Mouse (Mus musculus) common myeloid progenitor, adult 5-6 weeks (primary cell): ENCODE results near the gene Mzt1. TPM values are rescaled to one million over a fixed set of nuclear protein-coding genes. Genes with fewer than 3 reads are reported as not detected.
A peak's percentile ranks its signal among the peaks of the same experiment; 100 is the strongest.
"Not testable (repeated sequence)": the region's sequence is repeated elsewhere in the genome, so short reads cannot be mapped to it uniquely, and the experiment has no call there.

ENCODE experiments used
- ATAC-seq: replicated peaks from 2 replicates; pipeline ENCODE4 v1.8.0; 2016; ENCODE audit warnings: low read depth, mild to moderate bottlenecking, moderate TSS enrichment, inconsistent platforms; ENCODE audit not compliant: poor library complexity, severe bottlenecking
- total RNA-seq: library from RNA; stranded (forward); fragments of 200-1000, 187-1606 nt; gene quantifications from 2 replicates; pipeline ENCODE4 v1.2.3, GENCODE M21; 2017

Gene Mzt1
- total RNA-seq = 54.3 and 68.8 TPM in 2 replicates

DNA sequence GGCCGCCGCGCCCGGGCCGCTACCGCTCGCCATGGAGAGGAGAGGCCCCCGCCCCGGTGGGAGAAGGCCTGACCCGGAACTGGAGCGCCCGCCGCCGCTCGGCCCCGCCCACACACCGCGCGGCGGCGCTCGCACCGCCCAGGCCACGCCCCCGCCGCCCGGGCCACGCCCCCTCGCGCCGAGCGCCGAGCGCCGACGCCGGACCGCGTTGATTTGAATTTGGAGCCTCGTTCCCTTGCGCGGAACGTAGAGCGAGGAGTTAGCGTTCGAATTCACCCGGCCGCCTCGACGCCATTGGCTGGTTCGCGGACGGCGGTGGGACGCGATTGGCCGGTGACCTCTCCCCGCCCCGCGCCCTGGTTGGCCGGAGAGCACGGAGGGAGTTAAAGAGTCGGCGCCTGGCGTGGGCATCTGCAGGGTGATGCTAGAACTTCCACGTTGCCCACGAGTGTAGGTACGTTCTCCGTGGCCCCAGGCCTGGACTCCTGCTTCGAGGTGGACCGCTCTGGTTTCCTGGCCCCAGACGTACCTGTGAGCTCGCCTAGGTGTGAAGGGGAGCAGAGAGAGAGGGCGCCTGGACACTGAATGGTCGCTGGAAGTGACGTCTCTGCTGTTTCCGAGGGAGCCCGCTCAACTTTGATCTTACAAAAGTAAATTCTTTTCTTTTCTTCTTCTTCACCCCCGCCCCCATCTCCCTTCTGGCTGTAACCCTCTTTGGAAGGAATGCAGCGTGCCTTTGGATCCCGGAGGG lies at the start of gene Mzt1, which contains the start of gene Bora:
TSS of gene Mzt1 (minus strand) at position 104 of the 751 bp plus-strand sequence.
TSS of gene Bora (plus strand) at position 192 of the 751 bp plus-strand sequence.
- ATAC-seq = peak; percentile 78

DNA sequence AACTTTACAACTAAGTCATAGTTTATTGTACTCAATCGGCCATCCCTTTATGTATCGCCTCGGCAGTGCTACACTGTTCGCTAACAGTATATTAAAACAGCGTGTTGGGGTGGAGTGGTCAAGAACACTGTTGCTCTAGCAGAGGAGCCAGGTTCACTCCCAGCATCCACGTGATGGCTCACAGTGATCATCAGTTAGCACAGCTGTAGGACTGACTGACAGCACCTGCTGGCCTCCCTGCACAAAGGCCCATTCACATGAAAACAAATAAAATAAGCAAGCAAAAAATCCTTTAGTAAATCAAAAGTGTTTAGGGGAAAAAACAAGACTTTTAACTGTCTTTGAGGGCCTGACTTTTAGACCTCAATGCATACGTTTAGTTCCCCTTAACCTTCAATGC lies 43.0 kb upstream of the Mzt1 start:
- ATAC-seq = no peak

DNA sequence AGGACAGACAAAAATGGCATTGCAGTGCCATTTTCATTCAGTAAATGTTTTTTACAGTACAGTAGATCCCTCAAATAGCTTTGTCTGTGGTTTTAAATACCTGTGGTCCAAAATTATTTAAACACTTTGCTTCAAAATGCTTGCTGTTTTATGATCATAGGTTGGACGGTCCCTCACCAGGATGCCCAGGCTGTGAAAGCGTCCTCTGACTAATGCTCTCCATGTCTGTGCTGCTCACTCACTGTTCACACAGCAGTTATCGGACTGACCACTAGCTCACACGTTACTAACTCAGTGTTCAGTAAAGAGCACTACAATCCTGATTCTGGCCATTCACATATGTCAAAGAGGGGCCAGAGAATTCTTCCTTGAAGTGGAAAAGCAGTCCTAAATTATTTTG lies 25.2 kb upstream of the Mzt1 start:
- no peak for ATAC-seq

- no peak for ATAC-seq
These were observed 17.2 kb upstream of the Mzt1 start for GRCm38 (mm10) chr14:99063091-99063490.

GRCm38 (mm10) chr14:99060616-99061015 lies 14.7 kb upstream of the Mzt1 start:
- peak; percentile 52 for ATAC-seq

DNA sequence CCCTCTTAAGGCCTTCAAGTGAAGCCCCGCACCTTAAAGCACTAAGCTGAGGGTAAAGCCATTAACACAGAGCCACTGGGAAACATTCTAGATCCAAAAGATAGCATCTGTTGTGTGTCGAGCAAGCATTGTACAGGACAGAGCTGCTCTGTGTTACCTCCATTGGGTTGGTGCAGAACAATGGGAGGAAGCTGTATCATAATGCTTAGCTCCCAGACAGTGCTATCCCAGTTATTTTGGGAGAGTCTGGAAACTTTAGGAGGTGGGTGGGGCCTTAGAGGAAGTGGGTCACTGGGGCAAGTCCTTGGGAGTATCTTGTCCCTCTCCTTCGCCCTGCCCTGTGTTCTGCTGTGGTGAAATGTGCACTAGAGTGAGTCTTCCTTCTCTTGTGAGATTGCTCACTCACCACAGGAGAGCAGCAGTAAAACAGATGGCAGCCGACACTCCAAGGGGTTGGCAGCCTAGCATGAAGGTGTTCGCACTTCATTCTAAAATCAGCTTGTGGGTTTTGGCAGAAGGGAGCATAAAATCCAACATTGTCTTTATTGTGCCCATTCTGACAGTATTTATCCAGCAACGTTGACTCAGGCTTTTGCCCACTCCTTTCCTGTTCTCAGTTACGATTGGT lies 13.1 kb upstream of the Mzt1 start:
- no peak for ATAC-seq

DNA sequence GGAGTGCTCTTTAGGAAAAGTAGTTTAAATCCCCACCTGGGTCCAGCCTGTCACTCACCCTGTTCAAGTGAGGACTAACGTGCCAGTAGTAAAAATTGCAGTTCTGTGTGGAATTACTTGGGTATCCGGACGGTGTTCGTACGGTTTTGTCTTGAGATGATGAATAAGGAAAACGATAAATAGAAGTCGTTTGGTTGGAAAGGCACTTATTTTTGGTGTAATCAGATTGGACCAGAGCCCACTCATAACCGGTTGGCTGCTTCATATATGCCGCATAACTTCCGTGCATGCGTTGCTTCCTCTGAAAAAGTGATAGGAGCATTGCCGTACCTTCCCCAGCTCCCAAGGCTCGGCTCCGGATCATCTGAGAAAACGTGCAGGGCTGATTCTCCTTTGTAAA lies 848 bp upstream of the Mzt1 start:
- peak; percentile 35 for ATAC-seq

DNA sequence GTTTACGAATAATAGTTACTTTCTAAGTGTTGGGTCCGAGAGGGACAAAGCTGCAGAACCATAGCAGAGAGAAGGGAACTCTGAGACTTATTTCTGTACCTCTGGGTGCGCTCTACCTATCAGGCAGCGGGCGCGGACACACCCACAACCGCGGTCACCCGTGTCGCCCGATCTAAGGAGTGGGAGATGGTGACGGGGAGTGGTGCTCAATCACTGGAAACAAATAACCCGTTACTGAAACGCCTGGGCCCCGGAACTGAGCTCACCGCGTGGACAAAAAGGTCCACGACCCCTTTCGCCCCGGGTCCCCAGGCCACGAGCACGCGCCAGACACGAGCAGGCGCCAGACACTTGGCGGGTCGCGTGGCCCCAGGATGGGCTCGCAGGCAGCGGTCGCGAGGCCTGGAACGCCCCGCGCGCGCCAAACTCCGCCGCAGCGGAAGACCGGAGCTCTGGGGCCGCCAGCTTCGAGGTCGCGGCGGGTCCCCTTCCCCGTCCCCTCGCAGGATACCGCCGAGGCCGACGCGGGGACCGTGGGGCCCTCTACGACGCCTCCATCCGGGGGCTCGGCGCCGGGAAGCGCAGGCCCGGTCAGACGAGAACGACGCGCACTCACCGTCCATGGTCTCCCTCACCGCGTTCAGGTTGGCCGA lies 430 bp downstream of the Mzt1 start:
- ATAC-seq = peak; percentile 23

- ATAC-seq = peak; percentile 38
These were observed 1.2 kb downstream of the Mzt1 start for GRCm38 (mm10) chr14:99044718-99045117.

GRCm38 (mm10) chr14:99044096-99044495 lies 1.8 kb downstream of the Mzt1 start:
- no peak for ATAC-seq

GRCm38 (mm10) chr14:99043499-99043898 lies 2.4 kb downstream of the Mzt1 start:
- ATAC-seq = no peak

GRCm38 (mm10) chr14:99041416-99041815 lies 4.5 kb downstream of the Mzt1 start:
- ATAC-seq = no peak

DNA sequence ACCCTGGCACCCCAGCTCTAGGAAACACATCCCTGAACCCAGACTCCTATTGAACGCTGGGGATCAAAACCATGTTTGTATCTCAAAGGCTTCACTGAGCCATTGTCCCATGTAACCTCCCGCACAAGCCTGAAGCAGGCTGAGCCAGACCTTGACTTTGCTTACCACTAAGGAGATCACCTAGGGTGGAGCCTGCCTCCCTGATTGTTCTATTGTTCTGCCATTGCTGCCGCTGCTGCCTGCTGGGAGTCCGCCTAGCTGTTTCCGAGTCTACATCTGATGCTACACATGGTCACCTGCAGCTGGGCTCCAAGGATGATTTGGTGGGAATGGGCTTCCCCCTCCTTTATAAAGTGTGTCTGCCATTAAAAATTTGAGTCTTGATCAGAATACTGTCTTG lies 6.6 kb downstream of the Mzt1 start:
- not testable (repeated sequence) for ATAC-seq

DNA sequence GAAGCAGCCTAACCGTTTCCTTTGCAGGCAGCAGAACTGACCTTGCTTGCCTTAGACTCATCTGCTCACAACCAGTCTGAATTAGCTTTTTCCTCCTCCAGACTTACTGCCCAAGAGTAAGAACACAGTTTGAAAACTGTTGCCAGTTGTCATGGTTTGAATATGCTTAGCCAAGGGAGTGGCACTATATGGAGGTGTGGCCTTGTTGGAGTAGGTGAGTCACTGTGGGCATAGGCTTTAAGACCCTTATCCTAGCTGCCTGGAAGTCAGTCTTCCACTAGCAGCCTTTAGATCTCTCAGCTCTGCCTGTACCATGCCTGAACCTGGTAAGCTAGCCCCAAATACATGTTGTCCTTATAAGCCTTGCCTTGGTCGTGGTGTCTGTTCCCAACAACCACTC lies 8.2 kb downstream of the Mzt1 start:
- ATAC-seq = peak; percentile 26; the same call in 1 of the 2 replicates

GRCm38 (mm10) chr14:99036039-99036438 lies 9.9 kb downstream of the Mzt1 start:
- no peak for ATAC-seq

- ATAC-seq = not testable (repeated sequence)
These were observed 11.1 kb downstream of the Mzt1 start for GRCm38 (mm10) chr14:99034851-99035250.

GRCm38 (mm10) chr14:99032596-99032995 lies 13.3 kb downstream of the Mzt1 start:
- 0 out of 2 replicates have a peak, but pooled peaks have one; percentile 18 for ATAC-seq

GRCm38 (mm10) chr14:99031337-99031873 lies 14.5 kb downstream of the Mzt1 start:
- no peak for ATAC-seq

GRCm38 (mm10) chr14:99029987-99030386 lies 15.9 kb downstream of the Mzt1 start:
- ATAC-seq = no peak

DNA sequence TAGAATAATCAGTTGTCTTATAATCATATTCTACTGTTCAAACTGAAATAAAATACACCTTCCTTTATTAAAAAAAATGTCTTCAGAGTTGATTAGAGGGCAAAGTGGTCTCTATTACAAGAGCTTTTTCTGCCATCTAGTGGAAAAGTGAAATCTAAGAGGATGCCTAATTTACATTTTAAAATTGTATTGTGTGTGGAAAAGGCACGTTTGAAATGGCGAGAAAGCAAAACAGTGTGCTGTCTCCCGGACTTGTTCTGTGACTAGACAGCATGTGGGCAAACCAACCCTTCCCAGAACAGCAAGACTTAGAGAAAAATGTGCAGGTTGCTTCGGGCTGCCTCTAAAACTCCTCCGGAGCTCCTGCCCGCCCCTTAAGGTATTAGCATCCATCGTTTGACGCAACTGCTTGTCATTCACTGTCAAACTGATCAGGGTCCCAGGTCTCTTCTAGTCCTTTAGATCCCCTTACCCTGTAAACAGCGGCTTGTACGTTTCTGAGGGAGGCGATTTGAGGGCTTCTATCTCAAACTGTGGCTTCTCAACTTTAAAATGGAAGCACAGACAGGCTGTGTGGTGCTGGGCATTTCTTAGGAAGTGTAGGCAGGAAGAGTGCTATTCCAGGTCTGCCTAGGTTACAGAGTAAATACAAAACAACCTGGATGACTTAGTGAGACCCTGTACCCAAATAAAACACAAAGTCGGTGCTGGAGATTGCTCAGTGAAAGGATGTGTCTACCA lies 23.4 kb downstream of the Mzt1 start:
- peak; percentile 63; the same call in 1 of the 2 replicates for ATAC-seq
